Mouse (Mus musculus): Measurements from ENCODE around the gene Cacna1a.

Gene Cacna1a

DNA sequence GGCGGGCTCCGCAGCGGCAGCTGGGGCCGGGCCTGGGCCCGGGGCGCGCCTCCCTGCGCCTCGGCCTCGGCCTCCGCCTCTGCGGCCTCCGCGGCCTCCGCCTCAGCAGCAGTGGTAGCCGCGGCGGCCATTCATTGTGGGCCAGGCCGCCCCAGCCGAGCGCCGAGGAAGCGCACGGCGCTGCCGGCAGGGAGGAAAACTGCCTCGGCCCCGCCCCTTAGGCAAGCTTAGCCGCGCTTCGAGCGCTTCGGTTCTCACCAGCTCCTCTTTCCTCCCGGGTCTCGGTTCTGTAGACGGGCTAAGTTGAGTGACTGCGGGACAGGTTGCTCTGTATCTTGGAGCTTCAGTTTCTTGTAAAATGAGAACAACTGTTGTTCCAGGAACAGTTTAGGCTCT is 299.5 kb downstream of the Cacna1a start, which contains the start of gene Nacc1:
Gene Nacc1, minus strand, starts transcription at position 158 of the 396 bp plus-strand sequence.
- peak; percentile 82 for DNase-seq (ENCODE audit: low read depth, low spot score)

DNA sequence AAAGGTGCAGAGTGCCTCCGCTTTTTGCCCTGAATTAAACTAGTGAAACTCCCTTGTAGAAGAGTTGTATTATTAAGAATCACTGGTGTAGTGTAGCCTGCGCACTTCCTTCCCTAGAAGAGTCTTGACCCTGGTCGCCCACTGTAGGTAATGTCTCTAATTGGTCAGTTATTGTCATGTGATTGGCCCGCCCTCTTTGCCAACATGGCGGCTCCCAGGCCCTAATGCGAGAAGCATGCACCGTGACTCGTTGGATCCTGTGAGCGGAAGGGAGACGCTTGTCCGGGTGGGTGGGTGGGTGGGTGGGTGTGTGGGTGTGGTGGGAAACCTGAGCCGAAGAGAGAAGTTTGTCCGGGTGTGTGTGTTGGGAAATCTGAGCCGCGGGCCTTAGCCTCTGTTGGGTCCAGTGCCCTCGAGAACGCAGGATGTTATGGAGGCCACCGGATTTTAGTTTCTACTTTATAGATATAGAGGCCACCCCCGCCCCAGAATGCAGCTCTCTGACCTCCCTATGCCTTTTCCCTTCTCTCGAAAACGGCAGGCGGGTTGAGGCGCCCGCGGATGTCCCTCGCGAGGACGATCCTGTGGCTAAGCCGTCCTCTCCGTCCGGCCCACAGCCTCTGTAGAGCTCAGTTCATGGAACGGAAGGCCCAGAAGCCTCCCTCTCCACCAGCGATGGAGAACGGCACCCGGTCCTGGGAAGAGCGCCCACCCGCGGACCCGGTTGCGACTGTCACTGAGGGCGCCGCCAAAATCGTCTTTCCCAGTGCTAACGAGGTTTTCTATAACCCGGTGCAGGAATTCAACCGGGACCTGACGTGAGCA is 301.1 kb downstream of the Cacna1a start:
- DNase-seq (ENCODE audit: low read depth, low spot score), result peak; percentile 81

Measured in embryo, embryonic 11.5 days (tissue).